Mouse (Mus musculus) left cerebral cortex, adult 11 months (tissue): ENCODE data around the gene Zfp160.
"Not testable (repeated sequence)": the region's sequence is repeated elsewhere in the genome, so short reads cannot be mapped to it uniquely, and the experiment has no call there.

Experiments used
- DNase-seq: peaks from one replicate; pipeline ENCODE4 v3.0.0; 2022; ENCODE audit warnings: low spot score

The Zfp160 gene

DNA sequence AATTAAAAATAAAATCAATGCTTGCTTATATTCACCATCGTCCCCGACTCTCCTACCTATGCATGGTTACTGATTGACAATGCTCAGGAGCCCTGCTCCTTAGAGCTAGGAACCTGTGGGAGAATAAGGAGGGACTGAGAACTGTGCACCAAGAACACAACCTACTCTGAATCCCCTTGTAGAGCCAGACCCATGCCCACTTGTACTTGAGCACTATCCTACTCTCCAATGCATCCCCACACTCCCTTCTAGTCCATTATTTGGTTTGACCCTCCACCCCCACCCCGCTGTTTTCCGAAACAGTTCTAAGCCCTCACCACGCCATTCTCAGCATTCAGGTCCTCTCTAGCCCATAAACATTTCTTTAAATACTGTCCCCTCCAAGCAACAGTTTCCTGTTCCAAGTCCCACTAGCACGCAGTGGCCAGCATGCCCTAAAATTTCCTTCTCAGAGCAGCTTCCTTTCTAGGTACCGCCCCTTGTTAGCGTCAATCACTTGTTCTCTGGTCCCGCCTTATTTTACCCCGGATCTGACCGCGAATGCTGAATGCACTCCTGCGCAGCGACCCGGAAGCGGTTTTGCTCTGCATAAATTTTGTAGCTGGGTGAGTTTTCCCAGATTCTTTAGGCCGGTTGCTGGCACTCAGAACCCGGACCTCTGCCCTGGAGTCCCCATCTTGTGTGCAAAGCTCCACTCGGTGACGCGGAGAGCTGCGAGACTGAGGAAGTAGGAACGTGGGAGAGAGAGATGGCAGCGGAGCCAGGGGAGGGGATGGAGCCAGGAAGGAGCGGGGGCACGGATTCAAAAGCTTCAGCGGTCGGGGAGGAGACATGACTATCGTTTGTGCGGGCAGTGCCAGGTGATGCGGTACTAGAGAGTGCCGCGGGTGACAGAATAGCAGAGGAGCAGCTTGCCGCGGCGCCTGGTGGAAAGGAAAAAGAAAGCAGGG is at the start of gene Zfp160:
Gene Zfp160, plus strand, starts transcription at position 522 of the 950 bp plus-strand sequence.
- peak; percentile 82 for DNase-seq

DNA sequence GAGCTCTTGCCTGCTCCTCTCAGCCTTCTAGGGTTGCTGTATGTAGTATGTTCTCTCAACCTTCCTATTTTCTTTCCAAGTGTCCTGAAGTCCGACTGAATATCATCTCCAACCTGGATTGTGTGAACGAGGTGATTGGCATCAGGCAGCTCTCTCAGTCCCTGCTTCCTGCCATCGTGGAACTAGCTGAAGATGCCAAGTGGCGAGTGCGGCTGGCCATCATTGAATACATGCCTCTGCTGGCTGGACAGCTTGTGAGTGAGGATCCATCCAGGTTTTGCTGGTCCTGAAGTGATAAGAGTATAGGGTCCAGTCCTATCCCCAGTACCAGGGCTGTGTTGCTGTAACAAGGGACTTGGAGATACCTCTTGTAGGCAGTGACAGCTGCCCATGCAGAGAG is 48.3 kb upstream of the Zfp160 start:
- no peak for DNase-seq

DNA sequence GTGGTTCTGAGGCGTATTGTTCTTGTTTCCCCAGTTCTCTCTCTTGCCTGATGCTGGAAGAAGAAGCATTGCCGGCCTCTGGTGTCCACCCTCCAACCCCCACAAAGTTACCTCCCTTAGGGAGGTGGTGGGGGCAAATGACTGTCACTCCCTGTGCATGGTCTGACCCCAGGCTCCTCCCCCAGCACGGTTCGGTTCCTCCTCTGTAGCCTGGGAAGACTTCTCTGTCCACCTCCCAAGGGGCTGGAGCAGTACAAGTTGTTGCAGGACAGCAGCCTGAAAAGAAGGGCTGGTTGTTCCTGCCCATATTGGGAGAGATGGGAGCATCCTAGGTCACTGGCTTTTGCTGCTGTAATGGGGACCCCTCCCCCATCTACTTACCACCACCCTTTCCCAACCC is 43.3 kb upstream of the Zfp160 start:
- DNase-seq = no peak

DNA sequence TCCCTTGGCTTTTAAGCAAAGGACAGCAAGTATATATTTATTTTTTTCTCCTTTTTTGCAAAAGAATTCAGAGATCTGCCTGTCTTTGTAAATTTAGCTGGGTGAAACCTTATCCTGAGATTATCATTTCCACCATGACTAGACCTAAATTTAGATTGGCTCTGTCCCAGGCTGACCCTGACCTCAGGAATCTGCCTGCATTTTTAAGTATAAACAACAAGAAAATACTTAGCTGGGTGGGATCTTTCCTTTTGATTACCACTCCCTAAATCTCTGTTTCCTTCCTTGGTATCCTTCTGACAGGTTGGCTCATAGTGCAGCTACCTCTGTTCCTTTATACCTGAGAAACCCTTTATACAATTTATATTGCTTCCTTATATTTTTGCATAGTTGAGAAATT is 42.0 kb upstream of the Zfp160 start:
- no peak for DNase-seq

DNA sequence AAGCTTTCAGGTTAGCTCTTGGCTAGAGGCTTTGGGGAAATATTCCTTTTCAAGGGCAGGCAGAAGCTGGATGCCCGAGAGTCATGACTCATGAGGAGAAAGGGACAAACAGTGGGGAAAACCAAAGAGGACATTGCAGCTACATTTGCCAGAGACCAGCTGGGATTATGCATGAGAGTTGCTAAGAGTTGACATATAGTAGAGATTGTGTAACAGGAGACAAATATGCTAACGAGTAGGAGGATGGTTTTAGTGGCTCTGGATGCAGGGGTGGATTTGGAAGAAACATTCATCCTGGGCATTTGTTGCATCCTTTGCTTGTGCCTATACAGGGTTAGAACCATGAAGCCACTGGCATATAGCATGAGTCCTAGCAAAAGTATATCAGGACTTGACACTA is 15.0 kb upstream of the Zfp160 start:
- DNase-seq = no peak

DNA sequence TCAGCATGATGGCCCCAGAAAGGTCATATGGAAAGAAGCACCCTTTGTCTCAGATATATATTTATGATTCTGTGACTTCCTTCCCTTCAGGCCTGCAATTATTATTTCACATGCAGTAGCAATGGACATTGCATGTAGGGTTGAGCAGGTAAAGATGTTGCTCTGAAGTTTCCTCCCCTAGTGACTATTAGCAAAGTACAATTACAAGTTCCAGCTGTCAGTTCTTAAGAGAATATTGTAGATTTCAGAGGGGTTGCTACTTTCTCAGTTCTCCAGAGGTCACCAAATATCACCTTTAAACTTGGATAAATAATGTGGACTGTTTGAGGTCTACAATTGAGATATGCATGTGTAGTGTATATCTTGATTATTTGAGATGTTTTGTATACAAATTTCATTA is 12.3 kb upstream of the Zfp160 start, which contains the start of gene Vmn1r233:
Gene Vmn1r233, minus strand, starts transcription at position 101 of the 400 bp plus-strand sequence.
- no peak for DNase-seq

DNA sequence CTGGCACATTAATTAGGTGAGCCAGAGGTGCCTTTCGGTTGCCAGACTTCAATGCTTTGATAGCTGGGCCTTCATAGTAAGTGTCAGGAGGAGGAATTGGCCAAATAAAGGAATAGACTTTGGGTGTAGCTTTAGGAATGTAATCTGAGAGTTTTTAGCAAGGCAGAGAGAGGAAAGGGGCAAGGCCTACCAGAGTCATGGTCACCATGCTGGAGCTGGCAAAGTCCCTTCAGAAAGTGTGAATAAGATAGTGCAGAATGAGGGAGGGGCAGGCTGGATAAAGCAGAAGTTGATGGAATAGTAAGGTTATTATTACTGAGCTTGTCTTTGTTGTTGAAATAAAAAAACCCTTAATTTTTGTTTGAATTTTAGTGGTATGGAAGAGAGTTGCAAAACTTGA is 1.0 kb downstream of the Zfp160 start:
- DNase-seq = no peak

DNA sequence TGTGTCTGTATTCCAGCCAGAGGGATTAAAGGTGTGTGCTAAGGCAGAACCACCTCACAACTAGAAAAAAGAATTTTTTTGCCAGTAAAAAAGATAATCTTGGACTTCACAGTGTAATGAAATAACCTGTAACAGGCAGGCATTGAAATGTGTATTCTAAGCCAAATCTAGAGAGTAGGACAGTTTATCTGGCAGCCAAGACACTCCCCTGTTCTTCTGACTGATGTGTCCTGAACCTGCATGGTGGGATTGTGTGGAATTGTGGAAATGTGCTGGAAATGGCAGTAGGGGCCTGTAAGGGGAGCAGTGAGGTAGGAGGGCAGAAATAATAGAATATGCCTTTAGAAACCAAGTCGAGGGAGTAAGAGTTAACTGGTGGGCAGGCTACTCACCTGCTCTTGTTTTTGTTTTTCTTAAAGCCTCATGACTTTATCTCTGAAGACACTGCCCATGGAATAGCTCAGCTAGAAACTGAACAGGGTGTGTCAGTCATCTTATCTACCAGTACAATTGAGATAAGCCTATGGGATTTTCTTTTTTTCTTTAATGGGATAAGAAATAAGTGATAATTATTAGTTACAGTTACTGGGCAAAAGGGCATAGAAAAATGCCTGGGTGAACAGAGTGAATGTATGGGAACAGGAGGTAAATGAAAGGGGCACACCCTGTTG is 9.8 kb downstream of the Zfp160 start:
- DNase-seq = no peak

DNA sequence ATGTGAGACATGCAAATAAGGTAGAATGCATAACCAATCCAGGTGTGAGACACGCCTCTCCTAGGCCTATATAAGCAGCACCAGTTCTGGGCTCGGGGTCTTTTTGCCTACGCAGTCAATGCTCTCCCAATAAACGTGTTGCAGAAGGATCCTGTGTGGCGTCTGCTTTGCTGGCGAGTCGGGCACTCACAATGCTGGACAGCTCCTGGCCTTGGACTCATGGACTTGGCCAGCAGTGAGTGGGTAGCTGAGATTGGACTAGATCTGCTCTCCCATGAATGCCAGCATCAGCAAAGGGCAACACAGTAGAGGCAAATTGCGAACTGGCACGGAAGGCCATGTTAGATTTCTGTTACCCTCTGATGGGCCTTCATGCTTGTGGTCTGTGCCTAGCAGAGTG is 39.3 kb downstream of the Zfp160 start:
- not testable (repeated sequence) for DNase-seq

DNA sequence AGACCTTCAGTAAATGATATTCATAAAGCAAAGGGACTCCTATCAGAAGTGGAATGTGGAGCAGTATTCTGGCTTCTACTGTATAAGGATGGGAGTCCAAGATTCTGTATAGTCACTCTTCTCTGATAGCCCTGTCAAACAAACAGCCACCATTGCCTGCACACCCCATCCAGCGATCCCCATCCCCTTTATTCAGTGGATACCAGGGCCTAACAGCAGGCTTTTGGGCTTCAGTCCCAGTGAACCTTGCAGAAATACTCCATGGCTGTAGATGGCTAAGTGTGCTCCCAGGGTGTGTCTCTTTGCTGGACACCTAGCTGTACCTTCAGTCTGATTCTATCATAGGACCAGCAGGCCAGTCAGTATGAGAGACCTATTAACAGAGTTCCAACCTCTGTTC is 42.2 kb downstream of the Zfp160 start:
- no peak for DNase-seq

DNA sequence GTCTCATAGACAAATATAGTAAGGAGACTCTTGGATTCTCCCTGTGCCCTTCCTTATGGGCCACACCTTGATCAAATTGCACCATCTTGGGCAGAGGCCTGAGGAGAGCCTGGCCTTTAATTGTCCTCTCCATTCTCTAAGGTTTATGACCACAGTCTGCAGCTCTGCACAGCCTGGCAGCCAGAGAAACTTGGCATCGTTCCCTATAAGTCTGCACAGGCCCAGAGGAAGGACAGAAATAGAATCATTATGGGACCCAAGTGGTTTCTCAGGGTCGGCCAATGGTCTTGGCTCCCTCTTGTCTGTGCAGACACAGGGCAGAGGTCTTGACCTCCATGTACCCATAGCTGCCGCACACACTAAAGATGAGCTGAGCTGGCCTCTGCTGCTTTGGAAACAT is 42.6 kb downstream of the Zfp160 start:
- not testable (repeated sequence) for DNase-seq

DNA sequence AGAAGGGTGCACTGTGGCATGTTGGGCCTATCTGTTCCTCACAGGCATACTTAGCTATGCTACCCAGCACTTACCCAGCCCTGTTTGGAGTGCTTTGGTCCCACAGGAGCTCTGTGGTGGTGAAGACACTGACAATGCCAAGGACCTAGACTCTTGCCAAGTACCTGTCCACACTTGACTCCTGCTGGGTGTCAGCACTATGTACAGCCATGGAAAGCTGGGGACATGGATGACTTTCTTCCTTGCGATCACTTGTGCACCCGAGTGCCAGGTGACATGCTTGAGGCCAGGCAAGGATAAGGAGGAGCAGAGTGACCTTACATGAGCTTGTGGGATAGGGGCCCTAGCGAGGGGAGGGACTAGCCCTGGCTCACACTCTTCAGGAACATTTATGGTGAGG is 43.2 kb downstream of the Zfp160 start:
- DNase-seq = not testable (repeated sequence)

DNA sequence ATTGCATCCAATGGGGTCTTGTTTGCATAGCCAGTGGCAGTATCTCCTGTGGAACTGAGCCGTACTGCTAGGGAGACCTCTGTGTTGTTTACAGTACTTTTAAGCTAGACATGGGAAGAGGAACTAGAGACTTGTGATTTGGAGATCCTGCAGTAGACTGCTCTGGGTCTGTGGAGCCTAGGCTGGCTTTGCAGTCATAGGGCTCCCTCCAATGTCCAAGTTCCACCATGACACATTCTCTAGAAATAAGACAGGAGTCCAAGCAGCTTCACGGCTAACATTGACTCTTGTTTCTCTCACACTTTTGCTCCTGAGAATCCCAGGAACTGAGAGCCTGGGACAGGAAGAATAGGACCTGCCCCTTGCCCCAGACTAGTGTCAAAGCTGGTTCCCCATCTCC is 44.6 kb downstream of the Zfp160 start:
- DNase-seq = no peak

DNA sequence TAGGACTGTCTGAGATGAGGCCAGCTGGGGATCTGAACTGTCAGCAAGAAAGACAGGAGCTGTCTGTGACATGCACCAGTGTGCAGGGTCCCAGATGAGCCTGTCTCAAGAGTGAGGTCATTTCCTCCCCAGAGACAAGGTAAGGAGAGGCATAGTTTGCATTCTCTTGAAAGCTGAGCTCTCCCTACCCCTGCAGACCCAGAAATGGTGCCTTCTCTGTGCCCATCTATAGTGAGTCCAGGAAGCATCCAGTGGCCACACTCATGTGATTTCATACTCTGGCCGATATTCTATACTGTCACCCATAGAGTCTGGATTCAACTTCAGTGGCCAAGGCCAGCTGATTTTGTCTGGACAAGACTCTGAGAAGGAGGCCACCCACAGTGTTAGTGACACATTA is 46.4 kb downstream of the Zfp160 start:
- not testable (repeated sequence) for DNase-seq

DNA sequence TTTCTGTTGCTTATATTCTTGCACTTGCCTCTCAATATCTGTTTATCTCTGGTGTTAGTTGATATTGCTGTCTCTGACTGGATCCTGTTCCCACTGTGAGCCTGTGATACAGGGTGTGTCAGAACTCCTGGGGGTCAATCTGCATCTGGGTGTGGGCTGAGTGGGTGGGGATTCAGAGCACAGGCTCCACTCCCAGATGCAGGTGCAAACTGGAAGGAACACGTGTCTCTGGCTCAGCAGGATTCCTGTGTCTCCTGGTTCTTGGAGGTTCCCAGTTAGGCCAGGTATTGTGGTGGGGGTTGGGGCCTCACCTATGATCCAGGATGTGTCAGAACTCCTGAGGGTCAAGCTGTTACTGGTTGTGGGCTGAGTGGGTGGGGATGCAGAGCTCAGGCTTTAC is 56.8 kb downstream of the Zfp160 start:
- no peak for DNase-seq

DNA sequence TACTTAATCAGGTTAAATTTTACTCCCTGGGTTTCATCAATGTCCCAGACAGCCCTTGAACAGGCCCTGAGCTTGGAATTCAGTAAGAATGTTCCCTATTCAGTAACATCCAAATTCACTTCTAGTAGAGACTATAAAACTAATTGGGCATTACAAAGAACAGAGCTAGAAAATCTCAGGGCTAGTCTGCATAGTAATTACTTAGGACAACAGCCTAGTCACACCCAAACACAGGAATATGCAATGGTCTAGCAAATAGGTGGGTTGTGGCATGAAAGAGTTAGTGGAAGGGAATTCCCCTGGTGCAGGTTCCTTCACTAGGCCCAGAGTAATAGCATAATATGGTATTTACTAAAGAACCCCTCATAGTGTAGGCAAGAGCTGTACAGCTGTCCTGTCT is 58.3 kb downstream of the Zfp160 start:
- DNase-seq = no peak

DNA sequence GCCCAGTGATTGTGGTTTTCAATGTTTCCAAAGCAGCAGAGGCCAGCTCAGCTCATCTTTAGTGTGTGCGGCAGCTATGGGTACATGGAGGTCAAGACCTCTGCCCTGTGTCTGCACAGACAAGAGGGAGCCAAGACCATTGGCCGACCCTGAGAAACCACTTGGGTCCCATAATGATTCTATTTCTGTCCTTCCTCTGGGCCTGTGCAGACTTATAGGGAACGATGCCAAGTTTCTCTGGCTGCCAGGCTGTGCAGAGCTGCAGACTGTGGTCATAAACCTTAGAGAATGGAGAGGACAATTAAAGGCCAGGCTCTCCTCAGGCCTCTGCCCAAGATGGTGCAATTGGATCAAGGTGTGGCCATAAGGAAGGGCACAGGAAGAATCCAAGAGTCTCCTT is 60.7 kb downstream of the Zfp160 start:
- not testable (repeated sequence) for DNase-seq

DNA sequence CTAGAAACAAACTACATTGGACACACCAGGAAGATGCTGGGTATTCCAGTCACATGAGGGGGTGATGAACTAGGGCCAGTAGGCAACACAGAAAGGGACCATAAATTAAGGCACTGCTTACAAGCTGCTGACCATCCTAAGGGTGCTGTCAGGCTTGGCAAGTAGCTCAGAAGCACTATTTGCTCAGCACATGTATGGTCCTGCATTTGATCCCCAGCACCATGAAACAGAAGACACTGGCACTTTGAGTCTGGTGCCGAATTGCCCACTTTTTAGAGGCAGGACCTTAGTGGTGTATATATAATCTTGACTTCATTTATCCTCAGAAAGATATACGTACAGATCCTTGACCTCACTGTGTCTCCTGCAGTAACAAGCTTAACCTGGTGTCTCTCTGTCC is 62.3 kb downstream of the Zfp160 start:
- not testable (repeated sequence) for DNase-seq
